Mouse (Mus musculus): ENCODE results near the gene Sbf1. TPM values are rescaled to one million over a fixed set of nuclear protein-coding genes. Genes with fewer than 3 reads are reported as not detected.

The Sbf1 gene
- total RNA-seq, 2 experiments from 2014 or later = 59.4 to 61.0 TPM

GRCm38 (mm10) chr15:89322670-89323522 lies 7.8 kb upstream of the Sbf1 start, which contains the start of gene Adm2:
Gene Adm2, plus strand, starts transcription at chr15:89322720.
- no peak for DNase-seq (ENCODE audit: low spot score)

- DNase-seq (ENCODE audit: low spot score) = no peak
Measured at GRCm38 (mm10) chr15:89321264-89321663, 6.2 kb upstream of the Sbf1 start.

- no peak for DNase-seq (ENCODE audit: low spot score)
Measured at GRCm38 (mm10) chr15:89316146-89316545, 1.0 kb upstream of the Sbf1 start.

- DNase-seq (ENCODE audit: low spot score) = no peak
Measured at GRCm38 (mm10) chr15:89314511-89315189, 461 bp downstream of the Sbf1 start.

- no peak for DNase-seq (ENCODE audit: low spot score)
Measured at GRCm38 (mm10) chr15:89314107-89314506, 1.0 kb downstream of the Sbf1 start.

GRCm38 (mm10) chr15:89313359-89313758 lies 1.8 kb downstream of the Sbf1 start:
- no peak for DNase-seq (ENCODE audit: low spot score)

- no peak for DNase-seq (ENCODE audit: low spot score)
Measured at GRCm38 (mm10) chr15:89309962-89310498, 5.1 kb downstream of the Sbf1 start.

- no peak for DNase-seq (ENCODE audit: low spot score)
Measured at GRCm38 (mm10) chr15:89308406-89309139, 6.5 kb downstream of the Sbf1 start.

GRCm38 (mm10) chr15:89307461-89307860 lies 7.7 kb downstream of the Sbf1 start:
- no peak for DNase-seq (ENCODE audit: low spot score)

GRCm38 (mm10) chr15:89305966-89306365 lies 9.1 kb downstream of the Sbf1 start:
- DNase-seq (ENCODE audit: low spot score) = no peak

GRCm38 (mm10) chr15:89300600-89300999 lies 14.5 kb downstream of the Sbf1 start:
- no peak for DNase-seq (ENCODE audit: low spot score)

- DNase-seq (ENCODE audit: low spot score) = no peak
Measured at GRCm38 (mm10) chr15:89300180-89300579, 14.9 kb downstream of the Sbf1 start.

- DNase-seq (ENCODE audit: low spot score) = no peak
Measured at GRCm38 (mm10) chr15:89297695-89298094, 17.4 kb downstream of the Sbf1 start.

- DNase-seq (ENCODE audit: low spot score) = peak; percentile 67
Measured at GRCm38 (mm10) chr15:89296465-89296864, 18.6 kb downstream of the Sbf1 start.

- no peak for DNase-seq (ENCODE audit: low spot score)
Measured at GRCm38 (mm10) chr15:89295580-89296165, 19.4 kb downstream of the Sbf1 start.

- DNase-seq (ENCODE audit: low spot score) = no peak
Measured at GRCm38 (mm10) chr15:89293778-89294177, 21.3 kb downstream of the Sbf1 start.

GRCm38 (mm10) chr15:89292795-89293194 lies 22.3 kb downstream of the Sbf1 start:
- no peak for DNase-seq (ENCODE audit: low spot score)

GRCm38 (mm10) chr15:89291521-89291920 lies 23.6 kb downstream of the Sbf1 start:
- no peak for DNase-seq (ENCODE audit: low spot score)

GRCm38 (mm10) chr15:89289455-89289854 lies 25.7 kb downstream of the Sbf1 start:
- DNase-seq (ENCODE audit: low spot score) = no peak

- no peak for DNase-seq (ENCODE audit: low spot score)
Measured at GRCm38 (mm10) chr15:89288227-89288767, 26.8 kb downstream of the Sbf1 start.

GRCm38 (mm10) chr15:89286582-89286981 lies 28.5 kb downstream of the Sbf1 start:
- DNase-seq (ENCODE audit: low spot score) = no peak

Measured in gastrocnemius, adult 18-20 months (tissue).